32 mouse cellular contexts compared by ENCODE assay signal in the genomic region with DNA sequence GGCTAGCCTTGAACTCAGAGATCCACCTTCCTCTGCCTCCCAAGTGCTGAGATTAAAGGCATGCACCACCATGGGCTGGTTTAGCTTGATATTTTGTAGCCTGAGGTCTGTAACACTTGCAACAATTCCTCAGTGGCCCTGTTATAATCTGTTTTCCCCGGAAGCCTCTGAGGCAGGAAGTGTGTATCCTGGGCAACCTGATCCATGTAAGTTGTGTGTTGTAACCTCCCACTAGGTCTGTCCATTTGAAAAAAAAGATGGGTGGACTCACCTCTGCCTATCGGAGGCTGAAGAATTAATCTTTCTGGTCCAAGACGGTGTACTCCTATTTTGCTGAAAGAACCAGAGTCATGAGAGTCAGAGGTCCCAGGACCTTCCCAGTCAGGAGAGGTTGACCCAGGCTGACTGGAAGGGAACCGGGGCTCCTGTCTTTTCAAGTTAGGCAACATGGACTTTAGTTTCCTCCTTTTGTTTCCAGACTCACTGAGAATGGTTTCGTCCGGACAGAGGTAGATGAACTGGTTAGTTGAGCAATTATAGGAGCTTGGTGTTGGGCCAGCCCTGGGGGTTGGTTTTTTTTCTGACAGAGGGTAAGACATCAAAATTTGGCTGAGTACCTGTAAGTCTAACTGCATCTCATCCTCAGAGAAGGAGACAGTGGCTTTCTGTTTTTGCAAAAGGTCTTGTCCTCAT. TPM values are rescaled to one million over a fixed set of nuclear protein-coding genes. Genes with fewer than 3 reads are reported as not detected.
DNase-seq lines count a peak whose midpoint lies in the region; ATAC-seq and TF ChIP-seq lines count a peak whose summit lies in the region.
"Had no signal": no experiment of that assay in that cellular context is flagged by ENCODE, and none has a peak within 500 bp of the region (broad histone marks: within the 10 kb centered on the region; RNA-seq: fewer than 3 reads in every experiment).

A gene (minus strand): TSS at position 398 of the 693 bp plus-strand sequence.

- no peak for TF ChIP-seq CTCF in liver, embryonic 14.5 days (IDR thresholded peaks at IDR 0.05; ENCODE audit: low read depth)

- no peaks in the 10 kb centered on the region for H3K9me3 ChIP-seq in liver, embryonic 14.5 days (ENCODE audit: control insufficient read depth, low read length)
- no peaks in the 10 kb centered on the region for H3K9me3 ChIP-seq in liver, embryonic 11.5 days (ENCODE audit: control insufficient read depth, low read length)
- H3K9me3 ChIP-seq in liver, embryonic 16.5 days (replicated peaks; ENCODE audit: control insufficient read depth, low read length): no peaks in the 10 kb centered on the region
- H3K9me3 ChIP-seq: embryonic facial prominence, embryonic 10.5 days; embryonic facial prominence, embryonic 13.5 days; forebrain, embryonic 12.5 days; forebrain, embryonic 15.5 days; heart, embryonic 10.5 days; heart, embryonic 13.5 days had no signal

- no peaks in the 10 kb centered on the region for H3K27me3 ChIP-seq in liver, embryonic 14.5 days (ENCODE audit: control insufficient read depth, insufficient read depth, low read length)
- no peaks in the 10 kb centered on the region for H3K27me3 ChIP-seq in liver, embryonic 11.5 days (replicated peaks; ENCODE audit: control insufficient read depth, insufficient read depth, low read length)
- H3K27me3 ChIP-seq in liver, embryonic 16.5 days (ENCODE audit: control insufficient read depth, insufficient read depth, low read depth, low read length): no peaks in the 10 kb centered on the region
- H3K27me3 ChIP-seq: embryonic facial prominence, embryonic 13.5 days; forebrain, embryonic 12.5 days; forebrain, embryonic 15.5 days; heart, embryonic 13.5 days had no signal

- WGBS in liver, embryonic 14.5 days (ENCODE audit: insufficient replicate concordance): 47% methylated on average over 6 of the region's 6 CpGs
- WGBS in liver, embryonic 11.5 days: 68% methylated on average over 6 of the region's 6 CpGs
- WGBS in liver, embryonic 16.5 days (ENCODE audit: insufficient replicate concordance): 41% methylated on average over 6 of the region's 6 CpGs

- H3K27ac ChIP-seq in liver, embryonic 14.5 days: no peak within 1 kb of the TSS
- H3K27ac ChIP-seq in liver, embryonic 11.5 days (ENCODE audit: low read depth, low read length): no peak within 1 kb of the TSS
- 0 out of 2 replicates have a peak within 1 kb of the TSS, but pooled peaks have one; percentile 12 for H3K27ac ChIP-seq in liver, embryonic 16.5 days (ENCODE audit: low read length)
- H3K27ac ChIP-seq: embryonic facial prominence, embryonic 10.5 days; embryonic facial prominence, embryonic 13.5 days; forebrain, embryonic 12.5 days; forebrain, embryonic 15.5 days; heart, adult 2 months; heart, embryonic 10.5 days; heart, embryonic 13.5 days; hindbrain, embryonic 14.5 days had no signal

- peak; percentile 26; the same call in 1 of the 2 replicates for ATAC-seq in liver, embryonic 14.5 days (ENCODE audit: insufficient read depth)
- no peak for ATAC-seq in liver, embryonic 11.5 days (replicated peaks; ENCODE audit: low FRiP score)
- peak; percentile 58 for ATAC-seq in liver, embryonic 16.5 days (ENCODE audit: low read depth)
- ATAC-seq in frontal cortex, adult (ENCODE audit: low TSS enrichment): no peak
- ATAC-seq: activated CD4-positive, CD25-positive, alpha-beta regulatory T cell, adult 4 months; CD4-positive, CD25-positive, alpha-beta regulatory T cell, adult 4 months; forebrain, embryonic 15.5 days had no signal

- TF ChIP-seq EP300 in liver, embryonic 14.5 days (IDR thresholded peaks at IDR 0.05; ENCODE audit: low read depth): no peak

- DNase-seq in kidney, adult 9 months: peak; percentile 58
- no peak for DNase-seq in kidney, postnatal 4 days
- DNase-seq in liver, embryonic 14.5 days (ENCODE audit: low read depth in 3 of 3, low spot score in 3 of 3): no peak
- DNase-seq in liver, embryonic 11.5 days (ENCODE audit: low spot score): no peak
- DNase-seq in yolk sac, embryonic 10.5 days (ENCODE audit: low spot score): peak; percentile 62
- DNase-seq in cerebellum, adult 9-10 months: no peak
- DNase-seq: adrenal gland, postnatal 14 days; cerebellum, adult 11 months; cerebellum, adult 2 months; cerebellum, postnatal 10 days; cerebellum, postnatal 36 days; embryo, embryonic 11 days; gastrocnemius, postnatal 10 days; gastrocnemius, postnatal 36 days; heart, adult 2 months; heart, postnatal 14 days; heart, postnatal 4 days had no signal

- no peaks in the 10 kb centered on the region for H3K4me1 ChIP-seq in liver, embryonic 14.5 days (replicated peaks; ENCODE audit: control insufficient read depth in 2 of 2, insufficient read depth in 2 of 2, low read length in 1 of 2)
- H3K4me1 ChIP-seq in liver, embryonic 11.5 days (replicated peaks; ENCODE audit: control insufficient read depth, insufficient read depth, low read length): no peaks in the 10 kb centered on the region
- H3K4me1 ChIP-seq in liver, embryonic 16.5 days (ENCODE audit: control insufficient read depth, low read depth, low read length): no peaks in the 10 kb centered on the region
- H3K4me1 ChIP-seq: embryonic facial prominence, embryonic 10.5 days; embryonic facial prominence, embryonic 13.5 days; forebrain, embryonic 12.5 days; forebrain, embryonic 15.5 days; heart, embryonic 10.5 days; heart, embryonic 13.5 days had no signal

- no peaks in the 10 kb centered on the region for H3K36me3 ChIP-seq in liver, embryonic 14.5 days (replicated peaks; ENCODE audit: control insufficient read depth, insufficient read depth, low read depth)
- no peaks in the 10 kb centered on the region for H3K36me3 ChIP-seq in liver, embryonic 11.5 days (ENCODE audit: control insufficient read depth, insufficient read depth, low read length)
- no peaks in the 10 kb centered on the region for H3K36me3 ChIP-seq in liver, embryonic 16.5 days (ENCODE audit: control insufficient read depth, insufficient read depth)
- H3K36me3 ChIP-seq: embryonic facial prominence, embryonic 10.5 days; embryonic facial prominence, embryonic 13.5 days; forebrain, embryonic 12.5 days; forebrain, embryonic 15.5 days; heart, embryonic 10.5 days; heart, embryonic 13.5 days had no signal

- H3K9ac ChIP-seq in liver, embryonic 14.5 days (replicated peaks): no peak within 1 kb of the TSS
- H3K9ac ChIP-seq in liver, embryonic 11.5 days (ENCODE audit: low read depth, low read length): no peak within 1 kb of the TSS
- no peak within 1 kb of the TSS for H3K9ac ChIP-seq in liver, embryonic 16.5 days (ENCODE audit: low read depth, low read length)
- H3K9ac ChIP-seq: embryonic facial prominence, embryonic 13.5 days; forebrain, embryonic 12.5 days; forebrain, embryonic 15.5 days; heart, embryonic 13.5 days; hindbrain, embryonic 14.5 days had no signal

- H3K4me2 ChIP-seq in liver, embryonic 14.5 days (ENCODE audit: low read depth): no peak within 1 kb of the TSS
- no peak within 1 kb of the TSS for H3K4me2 ChIP-seq in liver, embryonic 11.5 days
- H3K4me2 ChIP-seq in liver, embryonic 16.5 days (ENCODE audit: low read depth, low read length): no peak within 1 kb of the TSS
- H3K4me2 ChIP-seq: embryonic facial prominence, embryonic 13.5 days; forebrain, embryonic 12.5 days; forebrain, embryonic 15.5 days; heart, embryonic 13.5 days; hindbrain, embryonic 14.5 days had no signal

- H3K4me3 ChIP-seq in liver, embryonic 14.5 days (ENCODE audit: insufficient read depth in 1 of 2, low read depth in 2 of 2, low read length in 2 of 2): no peak within 1 kb of the TSS
- H3K4me3 ChIP-seq in liver, embryonic 11.5 days (ENCODE audit: low read depth, low read length): no peak within 1 kb of the TSS
- H3K4me3 ChIP-seq in liver, embryonic 16.5 days (ENCODE audit: low read depth, low read length): peak within 1 kb of the TSS; percentile 9; the same call in 1 of the 2 replicates
- H3K4me3 ChIP-seq: embryonic facial prominence, embryonic 10.5 days; embryonic facial prominence, embryonic 13.5 days; erythroblast, embryonic 14.5 days; forebrain, embryonic 12.5 days; forebrain, embryonic 15.5 days; heart, adult 2 months; heart, embryonic 10.5 days; heart, embryonic 13.5 days had no signal

RNA-seq across cellular contexts. Expression of the gene that starts here (rescaled TPM):
- polyA plus RNA-seq in liver, embryonic 14.5 days (2012; rRNA removed): 19.3 and 31.1 TPM in 2 replicates
- 39.3 and 39.7 TPM in 2 replicates for polyA plus RNA-seq in liver, embryonic 14.5 days (2014; fragmentation: Nextera tagmentation; extraction: Ambion mirVana)
- 4.8 and 6.7 TPM in 2 replicates for polyA plus RNA-seq in liver, embryonic 11.5 days (2014; fragmentation: Nextera tagmentation; extraction: Ambion mirVana)
- 55.6 and 56.4 TPM in 2 replicates for polyA plus RNA-seq in liver, embryonic 16.5 days (2015; fragmentation: Nextera tagmentation; extraction: Ambion mirVana)
- polyA plus RNA-seq: C2C12; cerebellum, adult 2 months; cortical plate, adult 2 months; embryonic facial prominence, embryonic 13.5 days; erythroblast, embryonic 14.5 days; forebrain, embryonic 12.5 days; forebrain, embryonic 15.5 days; heart, adult 2 months; hindbrain, embryonic 11.5 days; hindbrain, embryonic 14.5 days had no signal

Comparison
In these comparisons a context has a peak if more than half of its experiments do, and no peak if none do; other contexts are left out.
1. DNase-seq: peak in kidney, adult 9 months (single experiment) and yolk sac, embryonic 10.5 days (single experiment); none in kidney, postnatal 4 days (0 of 2), liver, embryonic 14.5 days (0 of 3), liver, embryonic 11.5 days (single experiment) and cerebellum, adult 9-10 months (single experiment).
2. ATAC-seq: peak in liver, embryonic 14.5 days (single experiment) and liver, embryonic 16.5 days (single experiment); none in liver, embryonic 11.5 days (single experiment) and frontal cortex, adult (single experiment).